Mouse (Mus musculus): ENCODE results near the gene Slc12a7.
"Not testable (repeated sequence)": the region's sequence is repeated elsewhere in the genome, so short reads cannot be mapped to it uniquely, and the experiment has no call there.

Slc12a7 gene

GRCm38 (mm10) chr13:73732742-73733700, at the start of gene Slc12a7:
Gene Slc12a7, plus strand, starts transcription at chr13:73733094.
- DNase-seq (ENCODE audit: low spot score): no peak

DNA sequence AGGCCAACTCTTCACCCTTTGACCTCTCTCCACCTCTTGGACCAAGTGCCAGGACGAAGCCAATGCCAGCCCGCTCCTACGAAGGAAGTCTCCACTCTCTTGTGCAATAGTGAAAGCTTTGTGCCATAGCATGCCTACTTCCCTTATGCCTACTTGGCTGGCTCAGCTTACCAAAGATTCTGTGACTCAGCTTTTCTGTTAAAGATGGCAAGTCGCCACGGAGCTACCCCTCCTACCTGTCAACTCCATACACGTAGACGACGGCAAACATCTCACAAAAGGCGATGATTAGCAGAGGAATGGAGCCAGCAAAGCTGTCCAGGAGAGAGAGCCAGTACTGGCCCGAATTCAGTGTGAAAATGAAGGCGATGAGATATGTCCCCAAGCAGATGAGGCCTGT, 49.2 kb upstream of the Slc12a7 start:
- DNase-seq (ENCODE audit: low spot score): no peak

GRCm38 (mm10) chr13:73684412-73684811, 48.5 kb upstream of the Slc12a7 start:
- no peak for DNase-seq (ENCODE audit: low spot score)

DNA sequence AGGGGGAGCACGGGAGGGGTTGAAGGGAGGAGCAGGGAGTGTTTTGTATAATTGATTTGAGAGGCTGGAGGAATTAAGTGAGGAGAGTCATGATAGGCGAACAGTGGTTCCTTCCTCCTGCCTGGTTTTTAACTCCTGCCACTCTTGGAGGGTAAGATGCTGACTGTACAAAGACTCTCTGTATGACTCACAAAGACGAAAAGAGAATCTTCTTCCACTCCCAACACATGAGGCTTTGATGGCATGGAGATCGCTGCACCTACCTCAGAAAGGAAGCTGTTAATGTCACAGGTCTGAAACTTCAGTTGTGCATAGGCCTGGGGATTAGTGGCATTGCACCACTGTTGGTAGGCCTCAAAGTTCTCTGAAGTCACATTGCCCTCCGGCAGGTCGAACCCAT, 47.4 kb upstream of the Slc12a7 start:
- no peak for DNase-seq (ENCODE audit: low spot score)

- no peak for DNase-seq (ENCODE audit: low spot score)
Observed at GRCm38 (mm10) chr13:73687601-73688000, 45.3 kb upstream of the Slc12a7 start.

DNA sequence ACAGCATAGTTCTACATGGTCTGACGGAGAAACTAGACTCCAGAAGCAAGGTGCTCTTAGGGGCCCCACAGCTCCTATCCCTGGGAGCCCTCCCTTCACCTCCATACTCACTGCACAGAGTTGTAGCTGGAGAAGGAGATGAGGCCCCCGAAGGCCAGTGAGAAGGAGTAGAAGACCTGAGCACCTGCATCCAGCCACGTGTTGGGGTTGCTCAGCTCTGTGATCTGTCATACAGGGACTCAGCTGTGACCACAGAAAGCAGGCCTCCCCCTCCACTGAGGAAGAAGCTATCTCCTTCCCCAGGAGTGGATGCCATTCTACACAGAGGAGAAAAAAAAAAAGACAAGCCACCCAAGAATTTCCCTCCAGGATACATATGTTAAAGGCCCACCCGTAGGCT, 44.0 kb upstream of the Slc12a7 start:
- no peak for DNase-seq (ENCODE audit: low spot score)

DNA sequence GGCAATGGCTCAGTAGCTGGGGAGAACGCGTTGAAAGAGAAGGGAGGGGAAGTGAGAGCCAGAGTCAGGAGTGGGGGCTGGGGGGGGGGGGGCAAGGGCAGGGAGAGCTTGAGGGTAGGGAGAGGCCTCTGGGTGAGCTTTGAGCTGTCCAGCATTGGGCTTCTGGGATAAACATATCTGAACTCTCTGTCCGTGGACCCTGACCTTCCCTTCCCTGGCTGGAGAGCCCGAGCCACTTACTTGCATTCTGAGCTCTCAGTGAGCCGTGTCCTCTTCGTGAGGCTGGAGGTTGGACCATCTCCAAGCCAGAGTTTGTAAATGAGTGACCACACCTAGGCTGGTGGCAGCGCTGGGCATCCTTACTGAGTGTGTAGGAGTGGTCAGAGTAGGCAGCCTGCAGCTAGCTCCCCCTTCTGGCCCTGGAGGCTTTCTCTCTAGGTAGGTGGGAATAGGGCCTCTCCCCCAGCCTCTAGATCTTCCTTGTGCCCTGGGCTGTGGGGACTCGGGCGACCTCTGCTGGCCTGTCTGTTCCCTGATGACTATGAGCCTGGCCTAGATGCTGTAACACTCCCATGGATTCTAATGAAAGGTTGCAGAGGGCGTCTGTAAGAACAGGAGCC, 40.5 kb upstream of the Slc12a7 start:
- no peak for DNase-seq (ENCODE audit: low spot score)

DNA sequence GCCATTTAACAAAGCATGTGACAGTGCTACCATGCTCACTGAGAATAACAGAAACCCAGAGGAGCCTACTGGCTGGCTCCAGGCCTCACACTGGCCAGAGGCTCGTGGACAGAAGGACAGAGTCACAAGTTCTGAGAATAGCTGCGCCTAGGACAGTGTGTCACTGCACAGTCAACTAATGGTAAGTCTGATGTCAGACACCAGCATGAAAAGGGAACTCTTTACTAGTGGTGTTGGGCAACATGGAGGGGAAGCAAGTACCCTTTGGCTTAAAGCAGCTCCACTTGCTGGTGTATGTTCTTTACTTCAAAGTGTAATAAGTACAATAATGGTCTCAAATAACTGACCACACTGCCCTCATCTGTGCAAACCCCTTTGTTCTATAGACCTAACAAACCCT, 39.6 kb upstream of the Slc12a7 start:
- no peak for DNase-seq (ENCODE audit: low spot score)

GRCm38 (mm10) chr13:73694972-73695371, 37.9 kb upstream of the Slc12a7 start:
- DNase-seq (ENCODE audit: low spot score): no peak

DNA sequence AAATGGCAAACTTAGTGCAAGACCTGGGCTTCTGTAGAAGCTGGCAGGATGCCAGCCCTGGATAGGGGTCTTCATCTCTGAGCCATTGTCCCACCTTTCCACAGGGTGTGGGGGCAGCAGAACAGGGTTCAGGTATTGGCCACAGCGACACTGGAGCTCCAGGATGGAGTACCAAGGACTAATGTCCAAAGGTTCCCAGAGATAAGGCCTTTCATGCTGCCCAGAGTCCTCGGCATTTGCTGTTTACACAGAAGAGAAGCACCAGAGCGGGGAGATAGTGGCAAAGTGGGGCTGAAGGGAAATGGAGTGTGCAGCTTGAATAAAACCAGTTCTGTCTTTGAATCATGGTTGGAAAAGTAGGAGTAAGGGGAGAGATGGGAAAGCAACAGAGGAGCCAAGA, 36.4 kb upstream of the Slc12a7 start:
- DNase-seq (ENCODE audit: low spot score): no peak

- DNase-seq (ENCODE audit: low spot score): no peak
Observed at GRCm38 (mm10) chr13:73699714-73700113, 33.2 kb upstream of the Slc12a7 start.

GRCm38 (mm10) chr13:73700554-73700953, 32.3 kb upstream of the Slc12a7 start:
- no peak for DNase-seq (ENCODE audit: low spot score)

- no peak for DNase-seq (ENCODE audit: low spot score)
Observed at GRCm38 (mm10) chr13:73701161-73701883, 31.6 kb upstream of the Slc12a7 start.

- DNase-seq (ENCODE audit: low spot score): no peak
Observed at GRCm38 (mm10) chr13:73702776-73703175, 30.1 kb upstream of the Slc12a7 start.

GRCm38 (mm10) chr13:73703486-73703885, 29.4 kb upstream of the Slc12a7 start:
- not testable (repeated sequence) for DNase-seq (ENCODE audit: low spot score)

DNA sequence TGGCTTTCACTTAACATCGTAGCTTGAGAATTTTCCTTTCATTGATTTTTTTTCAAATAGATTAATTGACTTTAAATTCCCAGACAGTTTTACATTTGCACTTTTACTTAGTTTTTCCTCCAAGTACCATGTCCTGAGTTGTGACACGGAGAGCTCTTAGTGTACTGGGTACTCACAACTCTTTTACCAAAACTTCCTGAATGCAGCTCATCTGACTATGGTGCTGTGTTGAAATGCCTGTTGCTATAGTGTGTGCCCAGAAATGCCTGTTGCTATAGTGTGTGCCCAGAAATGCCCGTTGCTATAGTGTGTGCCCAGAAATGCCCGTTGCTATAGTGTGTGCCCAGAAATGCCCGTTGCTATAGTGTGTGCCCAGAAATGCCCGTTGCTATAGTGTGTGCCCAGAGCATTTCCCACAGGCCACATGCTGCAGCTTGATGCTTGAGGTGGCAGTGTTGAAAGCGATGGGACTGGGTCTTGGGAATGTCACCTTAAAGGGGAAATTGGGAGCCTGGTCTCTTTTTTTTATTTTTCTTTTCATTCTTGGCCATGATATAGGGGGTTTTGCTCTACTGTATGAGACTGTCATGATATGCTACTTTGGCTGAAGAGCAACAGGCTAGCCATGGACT, 28.1 kb upstream of the Slc12a7 start, which contains the start of gene Slc6a19:
Gene Slc6a19, minus strand, starts transcription at position 172 of the 632 bp plus-strand sequence.
- no peak for DNase-seq (ENCODE audit: low spot score)

DNA sequence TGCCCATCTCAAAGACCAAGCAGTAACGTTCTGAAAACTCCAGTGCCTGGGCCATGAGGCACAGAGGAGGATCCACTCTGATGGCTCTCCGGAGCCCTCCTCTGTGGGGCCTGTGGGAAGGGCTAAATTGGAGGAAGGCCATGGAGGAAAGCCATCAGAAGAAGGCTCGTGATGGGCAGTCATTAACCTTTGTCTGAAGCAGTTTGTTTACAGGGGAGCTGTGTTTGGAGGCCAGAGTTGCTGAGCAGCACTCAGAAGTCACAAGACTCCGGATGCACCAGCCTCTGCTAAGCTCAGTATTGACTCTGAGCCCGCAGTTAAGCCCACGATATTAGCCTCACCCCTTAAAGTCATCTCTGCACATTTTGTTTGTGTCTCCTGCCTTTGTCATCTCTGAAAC, 23.4 kb upstream of the Slc12a7 start:
- no peak for DNase-seq (ENCODE audit: low spot score)

DNA sequence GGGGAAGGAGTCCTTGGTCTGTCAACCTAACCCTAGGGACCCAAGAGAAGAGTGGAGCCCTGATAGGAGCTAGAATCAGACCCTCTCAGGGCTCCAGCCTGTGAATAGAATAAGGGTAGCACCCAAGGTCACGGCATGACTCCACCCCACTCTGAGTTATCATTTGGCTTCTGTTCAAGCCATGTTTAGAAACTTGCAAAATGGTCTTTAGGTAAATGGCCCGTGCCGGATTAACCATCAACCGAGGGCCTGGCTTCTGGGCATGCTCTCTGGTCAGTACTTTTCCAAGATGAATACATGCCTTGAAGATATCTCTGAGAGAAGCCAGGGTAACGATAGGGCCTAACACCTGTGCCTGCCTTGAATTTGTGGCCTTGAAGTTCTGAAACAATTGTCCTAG, 21.7 kb upstream of the Slc12a7 start:
- no peak for DNase-seq (ENCODE audit: low spot score)

DNA sequence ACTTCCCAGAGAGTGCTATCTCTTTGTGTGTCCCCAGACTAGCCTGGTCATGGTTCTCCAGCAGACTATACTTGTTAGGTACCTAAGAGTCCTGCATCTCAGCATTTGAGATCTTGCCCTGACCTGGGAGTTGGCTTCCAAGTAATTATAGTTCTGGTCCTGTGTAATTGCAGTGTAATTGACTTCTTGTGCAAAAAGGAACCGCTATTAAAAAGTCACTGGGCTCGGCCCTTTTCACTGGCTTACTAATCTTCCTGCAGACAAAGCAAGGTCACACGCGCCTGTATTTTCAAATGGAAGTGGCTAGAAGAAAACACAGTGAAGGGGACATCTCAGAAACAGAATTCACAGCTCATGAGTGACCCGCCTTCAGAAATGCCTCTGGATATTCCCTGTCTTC, 21.1 kb upstream of the Slc12a7 start:
- no peak for DNase-seq (ENCODE audit: low spot score)

DNA sequence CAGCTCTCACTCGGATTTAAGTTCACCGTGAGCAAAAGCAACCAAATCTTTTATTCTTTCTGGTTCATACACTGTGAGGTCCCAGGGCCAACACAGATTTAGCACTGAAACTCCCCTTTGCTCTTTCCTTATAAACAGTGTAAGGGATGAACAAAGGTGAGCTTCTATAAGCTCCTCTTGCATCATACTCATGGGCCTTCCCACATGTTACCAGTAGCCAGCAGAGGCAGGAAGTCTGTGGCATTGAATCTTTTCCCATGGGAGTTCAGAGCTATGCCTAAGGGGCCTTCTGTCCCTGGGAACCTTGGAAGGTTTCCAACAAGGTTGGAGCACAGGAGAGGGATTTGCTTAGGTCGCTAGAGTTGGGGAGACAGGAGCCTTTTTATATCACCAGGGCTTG, 20.7 kb upstream of the Slc12a7 start:
- DNase-seq (ENCODE audit: low spot score): no peak

- no peak for DNase-seq (ENCODE audit: low spot score)
Observed at GRCm38 (mm10) chr13:73713204-73713603, 19.7 kb upstream of the Slc12a7 start.

DNA sequence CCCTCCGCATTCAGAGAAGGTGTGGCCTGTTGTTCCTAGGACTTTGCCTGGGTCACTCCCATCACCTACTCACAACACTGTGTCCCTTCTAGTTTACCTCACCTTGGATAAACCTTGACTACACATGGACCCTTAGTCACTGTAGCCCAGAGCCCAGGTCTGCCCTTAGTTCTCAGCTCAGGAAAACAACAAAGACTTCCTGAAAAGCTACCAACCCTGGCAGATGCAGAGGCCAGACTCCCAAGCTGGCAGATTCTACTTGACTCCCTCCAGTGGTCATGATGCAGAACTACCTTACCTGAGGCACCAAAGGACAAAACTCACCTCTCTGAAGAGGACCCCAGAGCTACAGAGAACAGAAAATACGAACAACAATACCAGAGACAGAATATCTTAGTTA, 18.9 kb upstream of the Slc12a7 start:
- DNase-seq (ENCODE audit: low spot score): no peak

Measured in left cerebral cortex, adult 11 months (tissue).